Mouse (Mus musculus) stomach, embryonic 14.5 days (tissue): ENCODE measurements around the gene Hddc3. TPM values are rescaled to one million over a fixed set of nuclear protein-coding genes. Genes with fewer than 3 reads are reported as not detected.
A peak's percentile ranks its signal among the peaks of the same experiment; 100 is the strongest.

Source experiments
- ATAC-seq: fragments of 200-750 bp; cut with Nextera tagmentation; 2 replicates; pipeline ENCODE4 v1.8.0; 2017; ENCODE audit warnings: low read depth, moderate TSS enrichment; ENCODE audit not compliant: insufficient number of reproducible peaks, insufficient read depth, low FRiP score
- H3K27ac ChIP-seq: fragments of 300-500 bp; sonication (generic); 2 replicates; pipeline ENCODE4 v1.5.1; 2014; ENCODE audit warnings: mild to moderate bottlenecking, low read length, moderate library complexity, mixed read lengths
- H3K27me3 ChIP-seq: fragments of 300-500 bp; sonication (generic); 2 replicates; pipeline ENCODE4 v1.6.1; 2014; ENCODE audit warnings: low read length, control low read depth, mixed read lengths; ENCODE audit not compliant: control insufficient read depth, insufficient read depth
- H3K36me3 ChIP-seq: fragments of 300-500 bp; sonication (generic); 2 replicates; pipeline ENCODE4 v1.6.1; 2014; ENCODE audit warnings: mild to moderate bottlenecking, control low read depth, low read length, moderate library complexity, mixed read lengths; ENCODE audit not compliant: control insufficient read depth, insufficient read depth
- H3K4me1 ChIP-seq: fragments of 300-500 bp; sonication (generic); 2 replicates; pipeline ENCODE4 v1.6.1; 2014; ENCODE audit warnings: low read length, control low read depth, mixed read lengths; ENCODE audit not compliant: control insufficient read depth, insufficient read depth
- H3K4me2 ChIP-seq: fragments of 300-500 bp; sonication (generic); replicated peaks from 2 replicates; pipeline ENCODE4 v1.6.1; 2014; ENCODE audit warnings: low read depth, low read length, control low read depth
- H3K4me3 ChIP-seq: fragments of 300-500 bp; sonication (generic); 2 replicates; pipeline ENCODE4 v1.5.1; 2014; ENCODE audit warnings: low read depth, low read length, control low read depth
- H3K9ac ChIP-seq: fragments of 300-500 bp; sonication (generic); replicated peaks from 2 replicates; pipeline ENCODE4 v1.6.1; 2014; ENCODE audit warnings: low read depth, mild to moderate bottlenecking, control low read depth, low read length, moderate library complexity, mixed read lengths
- H3K9me3 ChIP-seq: fragments of 300-500 bp; sonication (generic); 2 replicates; pipeline ENCODE4 v1.6.1; 2016; ENCODE audit warnings: low read depth, low read length, control low read depth; ENCODE audit not compliant: control insufficient read depth
- WGBS: fragments of 180-500 bp; shearing (Covaris S2); extraction: QIAGEN DNeasy Blood & Tissue Kit; methylation state at CpG from one replicate; pipeline ENCODE4 v1.1.7; 2014; 5-methylcytosine and 5-hydroxymethylcytosine counted together
- polyA plus RNA-seq: library from polyadenylated mRNA; unstranded; fragments of >200 nt; fragmentation: Nextera tagmentation; extraction: Ambion mirVana; gene quantifications from 2 replicates; pipeline ENCODE4 v1.2.1, GENCODE M21; 2014

Gene Hddc3
- polyA plus RNA-seq, 1 experiment from 2014 or later: 26.5 TPM

DNA sequence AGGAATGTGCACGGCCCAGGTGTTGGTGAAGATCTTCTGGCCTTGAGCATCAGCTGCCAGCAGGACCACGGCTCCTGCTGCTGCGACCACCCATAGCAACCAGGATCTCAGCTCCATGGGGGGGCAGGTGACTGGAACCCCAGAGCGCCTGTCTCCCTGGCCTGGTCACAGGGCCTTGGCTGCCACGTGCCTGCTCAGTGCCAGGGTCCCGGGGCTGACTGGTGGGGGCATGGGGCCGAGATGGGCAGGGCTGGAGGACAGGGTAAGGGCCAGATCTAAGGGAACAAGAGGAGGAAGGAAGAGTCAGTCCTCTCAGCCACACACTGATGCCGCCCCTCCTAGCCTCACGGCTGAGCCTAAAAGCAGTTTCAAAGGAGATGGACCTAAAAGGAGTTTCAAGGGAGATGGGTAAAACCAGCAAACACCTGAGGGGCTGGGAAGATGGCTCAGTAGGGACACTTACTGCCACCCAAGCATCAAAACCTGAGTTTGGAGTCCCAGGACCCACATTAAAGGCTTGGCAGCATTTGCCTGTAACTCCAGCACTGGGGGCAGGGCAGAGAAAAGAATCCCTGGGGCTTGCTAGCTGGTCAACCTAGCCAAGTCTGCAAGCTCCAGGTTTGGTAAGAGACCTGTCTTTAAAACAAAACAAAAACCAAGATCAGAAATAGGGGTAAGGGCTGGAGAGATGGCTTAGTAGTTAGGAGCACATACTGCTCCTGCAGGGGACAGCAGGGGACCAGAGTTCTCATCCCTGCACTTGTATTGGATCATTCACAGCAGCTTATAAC is 55.9 kb downstream of the Hddc3 start:
- 69% methylated on average over 9 of the region's 9 CpGs for WGBS
- Histone ChIP-seq H3K9ac (no peak overlapping the region), H3K4me1 (peaks cover 19% of the 10 kb centered on the region), H3K4me2 (no peak overlapping the region), H3K9me3 (no peaks in the 10 kb centered on the region), H3K27ac (no peak overlapping the region), H3K4me3 (no peak overlapping the region), H3K27me3 (no peaks in the 10 kb centered on the region), H3K36me3 (peaks cover 22% of the 10 kb centered on the region)
- no peak for ATAC-seq

DNA sequence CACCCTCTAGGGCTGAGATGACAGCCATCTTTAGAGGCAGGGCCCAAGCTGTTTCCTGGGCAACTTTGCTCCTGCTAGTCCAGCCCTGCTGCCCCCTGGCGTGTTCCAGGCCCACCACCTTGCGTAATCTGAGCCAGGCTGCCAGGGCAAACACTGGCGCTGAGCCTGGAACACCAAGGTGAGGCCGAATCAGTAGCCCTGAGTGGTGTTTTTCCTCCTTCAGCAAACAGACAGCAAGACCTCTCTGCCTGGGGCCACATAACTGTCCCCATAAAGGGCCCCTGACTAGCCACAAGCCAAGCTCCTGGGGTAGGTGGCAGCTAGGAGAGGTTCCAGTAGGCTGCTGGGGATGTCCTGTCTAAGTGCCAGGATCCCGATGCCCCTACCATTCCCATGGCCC is 57.2 kb downstream of the Hddc3 start:
- H3K9ac ChIP-seq: 0 out of 2 replicates have a peak overlapping the region, but pooled peaks have one; percentile 0
- H3K36me3 ChIP-seq: peaks cover 17% of the 10 kb centered on the region; the same call in 1 of the 2 replicates
- no peak overlapping the region for H3K27ac ChIP-seq
- H3K4me2 ChIP-seq: no peak overlapping the region
- no peak overlapping the region for H3K4me3 ChIP-seq
- peaks cover 19% of the 10 kb centered on the region for H3K4me1 ChIP-seq
- H3K27me3 ChIP-seq: no peaks in the 10 kb centered on the region
- no peaks in the 10 kb centered on the region for H3K9me3 ChIP-seq
- no peak for ATAC-seq
- 55% methylated on average over 5 of the region's 5 CpGs for WGBS

Other genes with a start within 250 kb of the Hddc3 start
- gene Idh2, start 227.7 kb upstream of the Hddc3 start, polyA plus RNA-seq: 613 and 615 TPM in 2 replicates
- gene Sema4b, start 156.3 kb upstream of the Hddc3 start, polyA plus RNA-seq: 21.7 and 23.4 TPM in 2 replicates
- gene Cib1, start 110.3 kb upstream of the Hddc3 start, polyA plus RNA-seq: 108 and 112 TPM in 2 replicates
- gene Gdpgp1, start 110.2 kb upstream of the Hddc3 start, polyA plus RNA-seq: 5.0 and 5.6 TPM in 2 replicates
- gene Ttll13, start 96.7 kb upstream of the Hddc3 start, polyA plus RNA-seq: 1.0 and 1.8 TPM in 2 replicates
- gene Ngrn, start 81.9 kb upstream of the Hddc3 start, polyA plus RNA-seq: 51.7 and 52.2 TPM in 2 replicates
- gene Vps33b, start 73.5 kb upstream of the Hddc3 start, polyA plus RNA-seq: 14.3 and 15.6 TPM in 2 replicates
- gene Prc1, start 48.7 kb upstream of the Hddc3 start, polyA plus RNA-seq: 159 and 167 TPM in 2 replicates
- gene Rccd1, start 18.6 kb upstream of the Hddc3 start, polyA plus RNA-seq: 15.1 and 19.2 TPM in 2 replicates
- gene Unc45a, start 2.1 kb upstream of the Hddc3 start, polyA plus RNA-seq: 28.6 and 29.4 TPM in 2 replicates
- gene Man2a2, start 28.3 kb downstream of the Hddc3 start, polyA plus RNA-seq: 18.3 and 19.8 TPM in 2 replicates
- gene Fes, start 44.8 kb downstream of the Hddc3 start, polyA plus RNA-seq: 9.1 and 9.5 TPM in 2 replicates
- gene Furin, start 62.3 kb downstream of the Hddc3 start, polyA plus RNA-seq: 10.8 and 12.4 TPM in 2 replicates
- gene Blm, start 192.0 kb downstream of the Hddc3 start, polyA plus RNA-seq: 24.0 and 26.2 TPM in 2 replicates